Mouse (Mus musculus) hindbrain, embryonic 13.5 days (tissue): ENCODE measurements at regions not wholly inside any gene's neighbourhood (a gene's known extent, or its start where the extent isn't known, plus 50 kb on each side); places are given as distances from the start of the nearest gene placed in this dataset.

Source experiments
- ATAC-seq: fragments of 200-750 bp; cut with Nextera tagmentation; 2 replicates; pipeline ENCODE4 v1.8.0; 2017; ENCODE audit warnings: moderate TSS enrichment; ENCODE audit not compliant: low FRiP score
- H3K27ac ChIP-seq: fragments of 300-500 bp; sonication (generic); 2 replicates; pipeline ENCODE4 v1.5.1; 2015; ENCODE audit warnings: inconsistent platforms, mild to moderate bottlenecking, moderate library complexity
- H3K27me3 ChIP-seq: fragments of 300-500 bp; sonication (generic); 2 replicates; pipeline ENCODE4 v1.6.1; 2015; ENCODE audit warnings: mild to moderate bottlenecking, inconsistent platforms
- H3K36me3 ChIP-seq: fragments of 300-500 bp; sonication (generic); 2 replicates; pipeline ENCODE4 v1.6.1; 2015; ENCODE audit warnings: mild to moderate bottlenecking, inconsistent platforms
- H3K4me1 ChIP-seq: fragments of 300-500 bp; sonication (generic); replicated peaks from 2 replicates; pipeline ENCODE4 v1.6.1; 2015; ENCODE audit warnings: inconsistent platforms
- H3K4me2 ChIP-seq: fragments of 300-500 bp; sonication (generic); 2 replicates; pipeline ENCODE4 v1.6.1; 2015; ENCODE audit warnings: inconsistent platforms, mild to moderate bottlenecking, moderate library complexity
- H3K4me3 ChIP-seq: fragments of 300-500 bp; sonication (generic); 2 replicates; pipeline ENCODE4 v1.5.1; 2015; ENCODE audit warnings: mild to moderate bottlenecking, inconsistent platforms
- H3K9ac ChIP-seq: fragments of 300-500 bp; sonication (generic); 2 replicates; pipeline ENCODE4 v1.6.1; 2015; ENCODE audit warnings: mild to moderate bottlenecking, inconsistent platforms
- H3K9me3 ChIP-seq: fragments of 300-500 bp; sonication (generic); 2 replicates; pipeline ENCODE4 v1.6.1; 2016; ENCODE audit warnings: inconsistent platforms
- WGBS: fragments of 180-500 bp; shearing (Covaris S2); methylation state at CpG from one replicate; pipeline ENCODE4 v1.1.7; 2015; 5-methylcytosine and 5-hydroxymethylcytosine counted together

- H3K4me2 ChIP-seq, result no peak overlapping the region
- ATAC-seq, result no peak
- no peaks in the 10 kb centered on the region for H3K27me3 ChIP-seq
- 0 out of 2 replicates have a peak, but pooled peaks cover 3% of the 10 kb centered on the region for H3K4me1 ChIP-seq
- 15% methylated on average over 4 of the region's 4 CpGs for WGBS
- H3K27ac ChIP-seq, result no peak overlapping the region
- H3K9ac ChIP-seq, result no peak overlapping the region
- no peaks in the 10 kb centered on the region; the same call in 1 of the 2 replicates for H3K36me3 ChIP-seq
- no peak overlapping the region for H3K4me3 ChIP-seq
- H3K9me3 ChIP-seq, result 0 out of 2 replicates have a peak, but pooled peaks cover 7% of the 10 kb centered on the region
Measured at GRCm38 (mm10) chr17:48616205-48616604, 161.5 kb downstream of the Unc5cl start.

- Histone ChIP-seq H3K4me3 (no peak overlapping the region), H3K9ac (no peak overlapping the region), H3K9me3 (no peaks in the 10 kb centered on the region), H3K4me1 (0 out of 2 replicates have a peak, but pooled peaks cover 2% of the 10 kb centered on the region), H3K36me3 (no peaks in the 10 kb centered on the region), H3K27me3 (no peaks in the 10 kb centered on the region), H3K4me2 (no peak overlapping the region), H3K27ac (no peak overlapping the region)
- 75% methylated on average over 2 of the region's 2 CpGs for WGBS
- ATAC-seq, result no peak
Measured at GRCm38 (mm10) chr17:48620896-48621295, 166.2 kb downstream of the Unc5cl start.

- no peaks in the 10 kb centered on the region for H3K9me3 ChIP-seq
- 93% methylated on average over 11 of the region's 11 CpGs for WGBS
- H3K27me3 ChIP-seq, result no peaks in the 10 kb centered on the region
- no peak for ATAC-seq
- 0 out of 2 replicates have a peak, but pooled peaks cover 2% of the 10 kb centered on the region for H3K4me1 ChIP-seq
- H3K4me2 ChIP-seq, result no peak overlapping the region
- no peak overlapping the region for H3K27ac ChIP-seq
- no peak overlapping the region for H3K9ac ChIP-seq
- H3K36me3 ChIP-seq, result no peaks in the 10 kb centered on the region
- no peak overlapping the region for H3K4me3 ChIP-seq
Measured at GRCm38 (mm10) chr17:48621676-48622075, 167.0 kb downstream of the Unc5cl start.

- 84% methylated on average over 14 of the region's 14 CpGs for WGBS
- Histone ChIP-seq H3K4me3 (no peak overlapping the region), H3K27me3 (no peaks in the 10 kb centered on the region), H3K9ac (no peak overlapping the region), H3K27ac (no peak overlapping the region), H3K4me2 (no peak overlapping the region), H3K36me3 (no peaks in the 10 kb centered on the region), H3K4me1 (0 out of 2 replicates have a peak, but pooled peaks cover 2% of the 10 kb centered on the region), H3K9me3 (no peaks in the 10 kb centered on the region)
- 0 out of 2 replicates have a peak, but pooled peaks have one; percentile 46 for ATAC-seq
Measured at GRCm38 (mm10) chr17:48624937-48625336, 170.2 kb downstream of the Unc5cl start.

- Histone ChIP-seq H3K9ac (no peak overlapping the region), H3K27me3 (no peaks in the 10 kb centered on the region), H3K36me3 (no peaks in the 10 kb centered on the region), H3K4me2 (no peak overlapping the region), H3K27ac (no peak overlapping the region; the same call in 1 of the 2 replicates), H3K9me3 (no peaks in the 10 kb centered on the region), H3K4me3 (no peak overlapping the region), H3K4me1 (0 out of 2 replicates have a peak, but pooled peaks cover 2% of the 10 kb centered on the region)
- WGBS, result 83% methylated on average over 6 of the region's 6 CpGs
- no peak for ATAC-seq
Measured at GRCm38 (mm10) chr17:48625971-48626370, 171.3 kb downstream of the Unc5cl start.

GRCm38 (mm10) chr17:48639611-48640010 is 184.9 kb downstream of the Unc5cl start:
- no peaks in the 10 kb centered on the region for H3K9me3 ChIP-seq
- H3K9ac ChIP-seq, result no peak overlapping the region
- no peak overlapping the region for H3K27ac ChIP-seq
- H3K36me3 ChIP-seq, result no peaks in the 10 kb centered on the region
- 94% methylated on average over 12 of the region's 12 CpGs for WGBS
- no peak overlapping the region for H3K4me2 ChIP-seq
- no peak overlapping the region for H3K4me3 ChIP-seq
- peaks cover 9% of the 10 kb centered on the region for H3K4me1 ChIP-seq
- no peaks in the 10 kb centered on the region for H3K27me3 ChIP-seq
- ATAC-seq, result no peak

GRCm38 (mm10) chr17:48643533-48644019 is 188.9 kb downstream of the Unc5cl start:
- Histone ChIP-seq H3K36me3 (no peaks in the 10 kb centered on the region), H3K9ac (no peak overlapping the region), H3K27me3 (no peaks in the 10 kb centered on the region), H3K9me3 (no peaks in the 10 kb centered on the region), H3K4me3 (no peak overlapping the region), H3K4me2 (no peak overlapping the region), H3K4me1 (peaks cover 8% of the 10 kb centered on the region), H3K27ac (no peak overlapping the region)
- WGBS, result 38% methylated on average over 5 of the region's 5 CpGs
- ATAC-seq, result no peak

- Histone ChIP-seq H3K4me1 (no peaks in the 10 kb centered on the region), H3K36me3 (no peaks in the 10 kb centered on the region), H3K9me3 (no peaks in the 10 kb centered on the region), H3K4me3 (no peak overlapping the region), H3K4me2 (no peak overlapping the region), H3K27ac (no peak overlapping the region), H3K9ac (no peak overlapping the region), H3K27me3 (no peaks in the 10 kb centered on the region)
- ATAC-seq, result no peak
- WGBS, result 92% methylated on average over 1 of the region's 1 CpGs
Measured at GRCm38 (mm10) chr17:48645056-48645455, 190.4 kb downstream of the Unc5cl start.

- Histone ChIP-seq H3K9me3 (no peaks in the 10 kb centered on the region), H3K27me3 (no peaks in the 10 kb centered on the region), H3K4me1 (no peaks in the 10 kb centered on the region), H3K4me3 (no peak overlapping the region), H3K4me2 (peak overlapping the region; percentile 27), H3K27ac (no peak overlapping the region), H3K9ac (no peak overlapping the region), H3K36me3 (no peaks in the 10 kb centered on the region)
- 71% methylated on average over 11 of the region's 11 CpGs for WGBS
- no peak for ATAC-seq
Measured at GRCm38 (mm10) chr17:48646626-48647195, 192.0 kb downstream of the Unc5cl start.

- Histone ChIP-seq H3K9me3 (no peaks in the 10 kb centered on the region), H3K4me2 (peak overlapping the region; percentile 27), H3K4me1 (no peaks in the 10 kb centered on the region), H3K27me3 (no peaks in the 10 kb centered on the region), H3K36me3 (no peaks in the 10 kb centered on the region), H3K4me3 (no peak overlapping the region), H3K27ac (no peak overlapping the region), H3K9ac (no peak overlapping the region)
- no peak for ATAC-seq
- WGBS, result 54% methylated on average over 14 of the region's 14 CpGs
Measured at GRCm38 (mm10) chr17:48647431-48647830, 192.7 kb downstream of the Unc5cl start.

- Histone ChIP-seq H3K27ac (no peak overlapping the region), H3K4me1 (no peaks in the 10 kb centered on the region), H3K9ac (no peak overlapping the region), H3K4me3 (no peak overlapping the region), H3K9me3 (0 out of 2 replicates have a peak, but pooled peaks cover 6% of the 10 kb centered on the region), H3K4me2 (no peak overlapping the region), H3K36me3 (no peaks in the 10 kb centered on the region), H3K27me3 (no peaks in the 10 kb centered on the region)
- no peak for ATAC-seq
- WGBS, result 92% methylated on average over 13 of the region's 13 CpGs
Measured at GRCm38 (mm10) chr17:48650556-48650955, 195.9 kb downstream of the Unc5cl start.

- 87% methylated on average over 3 of the region's 3 CpGs for WGBS
Measured at GRCm38 (mm10) chr17:48672749-48673148, 218.0 kb downstream of the Unc5cl start.

More at GRCm38 (mm10) chr17:48672749-48673148, 218.0 kb downstream of the Unc5cl start:
- no peaks in the 10 kb centered on the region for H3K27me3 ChIP-seq
- peaks cover 6% of the 10 kb centered on the region; the same call in 1 of the 2 replicates for H3K9me3 ChIP-seq
- H3K4me3 ChIP-seq, result no peak overlapping the region
- no peak overlapping the region for H3K9ac ChIP-seq
- H3K4me2 ChIP-seq, result no peak overlapping the region
- no peak overlapping the region for H3K27ac ChIP-seq
- H3K36me3 ChIP-seq, result no peaks in the 10 kb centered on the region
- no peaks in the 10 kb centered on the region for H3K4me1 ChIP-seq
- no peak for ATAC-seq
